Mouse (Mus musculus) central nervous system, embryonic 18 days (tissue): Measurements from ENCODE around the gene Zfp605. TPM values are rescaled to one million over a fixed set of nuclear protein-coding genes. Genes with fewer than 3 reads are reported as not detected.

Experiments
- polyA plus RNA-seq: library from polyadenylated mRNA; depleted of rRNA; stranded (reverse); fragments of >200 nt; gene quantifications from 2 replicates; pipeline ENCODE4 v1.2.3, GENCODE M21; 2012; rRNA removed

Gene Zfp605
- 9.3 and 9.8 TPM in 2 replicates for polyA plus RNA-seq

GRCm38 (mm10) chr5:110109991-110110441 lies at the start of gene Zfp605:
Gene Zfp605, plus strand, starts transcription at chr5:110110092.

GRCm38 (mm10) chr5:110072413-110072812 lies 37.5 kb upstream of the Zfp605 start, which contains the start of gene Gm17655:
Gene Gm17655, minus strand, starts transcription at chr5:110072513.

GRCm38 (mm10) chr5:110094030-110094846 lies 15.7 kb upstream of the Zfp605 start, which contains the start of gene Gm35315:
Gene Gm35315, minus strand, starts transcription at chr5:110094420.

GRCm38 (mm10) chr5:110099656-110100580 lies 10.0 kb upstream of the Zfp605 start, which contains the start of gene Plcxd1:
Gene Plcxd1, plus strand, starts transcription at chr5:110099969.

GRCm38 (mm10) chr5:110107581-110108304 lies 2.1 kb upstream of the Zfp605 start, which contains the start of gene Gtpbp6:
Gene Gtpbp6, minus strand, starts transcription at chr5:110108197.

GRCm38 (mm10) chr5:110135293-110136086 lies 25.6 kb downstream of the Zfp605 start, which contains the start of gene Chfr:
Gene Chfr, plus strand, starts transcription at chr5:110135842.

GRCm38 (mm10) chr5:110176362-110177020 lies 66.6 kb downstream of the Zfp605 start, which contains the start of gene Golga3:
Gene Golga3, plus strand, starts transcription at chr5:110176701.

Other genes starting within 250 kb of the Zfp605 start
- gene Gm15446, start 186.7 kb upstream of the Zfp605 start, polyA plus RNA-seq: 0.03 and 0.08 TPM in 2 replicates
- gene Zfp932, start 113.6 kb upstream of the Zfp605 start, polyA plus RNA-seq: 44.7 and 46.9 TPM in 2 replicates
- 0.79 and 1.5 TPM in 2 replicates for gene Gm17655, start 37.6 kb upstream of the Zfp605 start, polyA plus RNA-seq
- gene Gm35315, start 15.7 kb upstream of the Zfp605 start, polyA plus RNA-seq: 0.67 and 0.71 TPM in 2 replicates
- 8.8 and 9.1 TPM in 2 replicates for gene Plcxd1, start 10.1 kb upstream of the Zfp605 start, polyA plus RNA-seq
- 220 and 234 TPM in 2 replicates for gene Gtpbp6, start 1.9 kb upstream of the Zfp605 start, polyA plus RNA-seq
- 105 and 112 TPM in 2 replicates for gene Chfr, start 25.8 kb downstream of the Zfp605 start, polyA plus RNA-seq
- 18.7 and 20.3 TPM in 2 replicates for gene Golga3, start 66.6 kb downstream of the Zfp605 start, polyA plus RNA-seq
- 17.2 and 19.1 TPM in 2 replicates for gene Ankle2, start 120.9 kb downstream of the Zfp605 start, polyA plus RNA-seq
- gene Pgam5, start 159.8 kb downstream of the Zfp605 start, polyA plus RNA-seq: 56.2 and 59.1 TPM in 2 replicates
- gene Pxmp2, start 176.1 kb downstream of the Zfp605 start, polyA plus RNA-seq: 5.2 and 6.8 TPM in 2 replicates
- 7.8 and 8.8 TPM in 2 replicates for gene Pole, start 176.2 kb downstream of the Zfp605 start, polyA plus RNA-seq
- gene P2rx2, start 233.1 kb downstream of the Zfp605 start, polyA plus RNA-seq: 20.4 and 21.6 TPM in 2 replicates
- gene Lrcol1, start 234.6 kb downstream of the Zfp605 start, polyA plus RNA-seq: not detected in 2 replicates